Mouse (Mus musculus): ENCODE measurements around the gene Tmtc2. TPM values are rescaled to one million over a fixed set of nuclear protein-coding genes. Genes with fewer than 3 reads are reported as not detected.

Gene Tmtc2
- polyA plus RNA-seq, 1 experiment from 2014 or later = 15.2 TPM

- no peak overlapping the region for H3K4me2 ChIP-seq (replicated peaks)
- ATAC-seq (ENCODE audit: insufficient number of reproducible peaks, low FRiP score, low TSS enrichment, low read depth) = peak; percentile 51; the same call in 1 of the 2 replicates
- H3K27ac ChIP-seq (replicated peaks) = no peak overlapping the region
- no peaks in the 10 kb centered on the region for H3K9me3 ChIP-seq (replicated peaks)
- 59% methylated on average over 6 of the region's 6 CpGs for WGBS
- no peaks in the 10 kb centered on the region for H3K36me3 ChIP-seq
- H3K9ac ChIP-seq = no peak overlapping the region
- peaks cover 16% of the 10 kb centered on the region; the same call in 1 of the 2 replicates for H3K4me1 ChIP-seq
- H3K4me3 ChIP-seq (replicated peaks) = no peak overlapping the region
- H3K27me3 ChIP-seq = no peaks in the 10 kb centered on the region
Observed at GRCm38 (mm10) chr10:105519154-105519806, 55.0 kb downstream of the Tmtc2 start.

- no peak overlapping the region for H3K4me2 ChIP-seq (replicated peaks)
- H3K27ac ChIP-seq (replicated peaks) = no peak overlapping the region
- peaks cover 9% of the 10 kb centered on the region; the same call in 1 of the 2 replicates for H3K4me1 ChIP-seq
- no peaks in the 10 kb centered on the region for H3K27me3 ChIP-seq
- H3K4me3 ChIP-seq (replicated peaks) = no peak overlapping the region
- no peaks in the 10 kb centered on the region for H3K9me3 ChIP-seq (replicated peaks)
- no peak overlapping the region for H3K9ac ChIP-seq
- ATAC-seq (ENCODE audit: insufficient number of reproducible peaks, low FRiP score, low TSS enrichment, low read depth) = no peak
- WGBS = 94% methylated on average over 9 of the region's 9 CpGs
- no peaks in the 10 kb centered on the region for H3K36me3 ChIP-seq
Observed at GRCm38 (mm10) chr10:105518144-105518543, 56.1 kb downstream of the Tmtc2 start.

GRCm38 (mm10) chr10:105513777-105514322 is 60.4 kb downstream of the Tmtc2 start:
- Histone ChIP-seq H3K36me3 (no peaks in the 10 kb centered on the region), H3K27ac (replicated peaks) (no peak overlapping the region), H3K9ac (no peak overlapping the region), H3K4me2 (replicated peaks) (no peak overlapping the region), H3K4me1 (peaks cover 7% of the 10 kb centered on the region; the same call in 1 of the 2 replicates), H3K27me3 (no peaks in the 10 kb centered on the region), H3K9me3 (replicated peaks) (no peaks in the 10 kb centered on the region), H3K4me3 (replicated peaks) (no peak overlapping the region)
- no peak for ATAC-seq (ENCODE audit: insufficient number of reproducible peaks, low FRiP score, low TSS enrichment, low read depth)
- 85% methylated on average over 7 of the region's 7 CpGs for WGBS

GRCm38 (mm10) chr10:105509896-105510272 is 64.4 kb downstream of the Tmtc2 start:
- H3K4me3 ChIP-seq (replicated peaks) = no peak overlapping the region
- H3K36me3 ChIP-seq = peaks cover 12% of the 10 kb centered on the region; the same call in 1 of the 2 replicates
- H3K9me3 ChIP-seq (replicated peaks) = no peaks in the 10 kb centered on the region
- no peaks in the 10 kb centered on the region for H3K27me3 ChIP-seq
- ATAC-seq (ENCODE audit: insufficient number of reproducible peaks, low FRiP score, low TSS enrichment, low read depth) = peak; percentile 29; the same call in 1 of the 2 replicates
- H3K4me1 ChIP-seq = peaks cover 7% of the 10 kb centered on the region; the same call in 1 of the 2 replicates
- 52% methylated on average over 5 of the region's 5 CpGs for WGBS
- H3K4me2 ChIP-seq (replicated peaks) = no peak overlapping the region
- no peak overlapping the region for H3K9ac ChIP-seq
- H3K27ac ChIP-seq (replicated peaks) = no peak overlapping the region

- 52% methylated on average over 9 of the region's 12 CpGs for WGBS
- no peak overlapping the region for H3K4me3 ChIP-seq (replicated peaks)
- H3K9ac ChIP-seq = no peak overlapping the region
- no peaks in the 10 kb centered on the region for H3K27me3 ChIP-seq
- peaks cover 7% of the 10 kb centered on the region; the same call in 1 of the 2 replicates for H3K4me1 ChIP-seq
- no peak overlapping the region for H3K27ac ChIP-seq (replicated peaks)
- ATAC-seq (ENCODE audit: insufficient number of reproducible peaks, low FRiP score, low TSS enrichment, low read depth) = peak; percentile 48
- H3K9me3 ChIP-seq (replicated peaks) = no peaks in the 10 kb centered on the region
- no peak overlapping the region for H3K4me2 ChIP-seq (replicated peaks)
- peaks cover 12% of the 10 kb centered on the region; the same call in 1 of the 2 replicates for H3K36me3 ChIP-seq
Observed at GRCm38 (mm10) chr10:105509146-105509895, 64.9 kb downstream of the Tmtc2 start.

GRCm38 (mm10) chr10:105507982-105508786 is 66.1 kb downstream of the Tmtc2 start:
- no peak for ATAC-seq (ENCODE audit: insufficient number of reproducible peaks, low FRiP score, low TSS enrichment, low read depth)
- WGBS = 62% methylated on average over 3 of the region's 3 CpGs
- H3K36me3 ChIP-seq = peaks cover 12% of the 10 kb centered on the region; the same call in 1 of the 2 replicates
- H3K27me3 ChIP-seq = no peaks in the 10 kb centered on the region
- H3K9ac ChIP-seq = no peak overlapping the region
- H3K4me2 ChIP-seq (replicated peaks) = no peak overlapping the region
- H3K4me3 ChIP-seq (replicated peaks) = no peak overlapping the region
- peaks cover 7% of the 10 kb centered on the region; the same call in 1 of the 2 replicates for H3K4me1 ChIP-seq
- no peak overlapping the region for H3K27ac ChIP-seq (replicated peaks)
- H3K9me3 ChIP-seq (replicated peaks) = no peaks in the 10 kb centered on the region

GRCm38 (mm10) chr10:105506046-105506445 is 68.2 kb downstream of the Tmtc2 start:
- Histone ChIP-seq H3K4me1 (peaks cover 7% of the 10 kb centered on the region; the same call in 1 of the 2 replicates), H3K9me3 (replicated peaks) (no peaks in the 10 kb centered on the region), H3K27ac (replicated peaks) (no peak overlapping the region), H3K9ac (no peak overlapping the region), H3K4me3 (replicated peaks) (no peak overlapping the region), H3K4me2 (replicated peaks) (no peak overlapping the region), H3K36me3 (peaks cover 12% of the 10 kb centered on the region; the same call in 1 of the 2 replicates), H3K27me3 (no peaks in the 10 kb centered on the region)
- no peak for ATAC-seq (ENCODE audit: insufficient number of reproducible peaks, low FRiP score, low TSS enrichment, low read depth)
- 91% methylated on average over 4 of the region's 4 CpGs for WGBS

GRCm38 (mm10) chr10:105504472-105504871 is 69.8 kb downstream of the Tmtc2 start:
- no peak overlapping the region for H3K9ac ChIP-seq
- 78% methylated on average over 2 of the region's 2 CpGs for WGBS
- H3K27me3 ChIP-seq = no peaks in the 10 kb centered on the region
- no peak overlapping the region for H3K27ac ChIP-seq (replicated peaks)
- no peaks in the 10 kb centered on the region for H3K9me3 ChIP-seq (replicated peaks)
- no peak overlapping the region for H3K4me2 ChIP-seq (replicated peaks)
- H3K4me3 ChIP-seq (replicated peaks) = no peak overlapping the region
- ATAC-seq (ENCODE audit: insufficient number of reproducible peaks, low FRiP score, low TSS enrichment, low read depth) = no peak
- H3K4me1 ChIP-seq = 0 out of 2 replicates have a peak, but pooled peaks cover 3% of the 10 kb centered on the region
- peaks cover 12% of the 10 kb centered on the region; the same call in 1 of the 2 replicates for H3K36me3 ChIP-seq

GRCm38 (mm10) chr10:105501736-105502135 is 72.5 kb downstream of the Tmtc2 start:
- Histone ChIP-seq H3K9me3 (replicated peaks) (no peaks in the 10 kb centered on the region), H3K9ac (no peak overlapping the region), H3K4me3 (replicated peaks) (no peak overlapping the region), H3K4me2 (replicated peaks) (no peak overlapping the region), H3K27ac (replicated peaks) (no peak overlapping the region), H3K4me1 (no peaks in the 10 kb centered on the region), H3K27me3 (no peaks in the 10 kb centered on the region), H3K36me3 (peaks cover 10% of the 10 kb centered on the region; the same call in 1 of the 2 replicates)
- ATAC-seq (ENCODE audit: insufficient number of reproducible peaks, low FRiP score, low TSS enrichment, low read depth) = no peak
- WGBS = 70% methylated on average over 7 of the region's 7 CpGs

GRCm38 (mm10) chr10:105500482-105500881 is 73.8 kb downstream of the Tmtc2 start:
- H3K36me3 ChIP-seq = no peaks in the 10 kb centered on the region
- ATAC-seq (ENCODE audit: insufficient number of reproducible peaks, low FRiP score, low TSS enrichment, low read depth) = no peak
- no peaks in the 10 kb centered on the region for H3K27me3 ChIP-seq
- no peak overlapping the region for H3K9ac ChIP-seq
- no peaks in the 10 kb centered on the region for H3K9me3 ChIP-seq (replicated peaks)
- WGBS = 70% methylated on average over 4 of the region's 4 CpGs
- H3K27ac ChIP-seq (replicated peaks) = no peak overlapping the region
- H3K4me1 ChIP-seq = no peaks in the 10 kb centered on the region
- no peak overlapping the region for H3K4me3 ChIP-seq (replicated peaks)
- H3K4me2 ChIP-seq (replicated peaks) = no peak overlapping the region
